Mouse (Mus musculus): ENCODE results near the gene Mfap2.

Gene Mfap2

GRCm38 (mm10) chr4:141010118-141010517, at the start of gene Mfap2:
TSS of gene Mfap2 (plus strand) at chr4:141010418.
- H3K36me3 ChIP-seq (ENCODE audit: control insufficient read depth, insufficient read depth, low read length, poor library complexity, severe bottlenecking) = peaks cover 2% of the 10 kb centered on the region
- no peak for DNase-seq (ENCODE audit: low read depth, low spot score)
- H3K27me3 ChIP-seq (ENCODE audit: control insufficient read depth, insufficient read depth, low read length, poor library complexity, severe bottlenecking) = no peaks in the 10 kb centered on the region

DNA sequence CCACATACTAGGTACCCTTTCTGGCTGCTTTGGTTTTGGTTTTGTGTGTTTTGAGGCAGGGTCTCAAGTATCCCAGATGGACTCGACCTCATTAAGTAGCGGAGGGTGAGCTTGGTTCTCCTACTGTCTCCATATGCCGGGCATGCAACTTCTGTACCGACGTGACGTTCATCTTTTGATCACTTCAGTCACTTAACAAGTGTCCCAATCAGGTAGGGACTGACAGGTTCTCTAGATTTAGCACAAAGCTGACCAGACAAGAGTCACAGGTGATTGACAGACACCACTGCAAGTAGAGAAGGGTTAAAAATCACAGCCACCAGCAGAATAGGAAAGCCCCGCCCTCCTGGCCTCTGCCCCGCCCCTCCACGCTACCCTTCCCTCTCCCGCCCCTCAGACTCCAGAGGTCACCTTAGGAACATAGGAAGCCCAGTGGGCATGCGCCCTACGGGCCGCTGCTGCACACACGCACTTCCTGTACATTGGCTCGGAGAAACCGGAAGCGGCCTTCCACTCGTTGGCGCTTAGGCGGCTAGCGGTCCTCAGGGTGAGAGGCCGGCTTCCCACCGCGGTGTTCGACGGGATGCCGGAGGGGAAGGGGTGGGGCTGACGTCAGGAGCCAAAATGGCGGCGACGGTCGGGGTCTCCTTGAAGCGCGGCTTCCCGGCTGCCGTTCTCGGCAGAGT, 49.3 kb upstream of the Mfap2 start, which contains the start of gene Sdhb:
Sdhb (plus strand) TSS at position 423 of the 686 bp plus-strand sequence.
- DNase-seq (ENCODE audit: low read depth, low spot score) = peak; percentile 97
- no peaks in the 10 kb centered on the region for H3K27me3 ChIP-seq (ENCODE audit: control insufficient read depth, insufficient read depth, low read length, poor library complexity, severe bottlenecking)
- H3K36me3 ChIP-seq (ENCODE audit: control insufficient read depth, insufficient read depth, low read length, poor library complexity, severe bottlenecking) = no peaks in the 10 kb centered on the region

- Histone ChIP-seq H3K36me3 (ENCODE audit: control insufficient read depth, insufficient read depth, low read length, poor library complexity, severe bottlenecking) (peaks cover 2% of the 10 kb centered on the region; the same call in 1 of the 2 replicates), H3K27me3 (ENCODE audit: control insufficient read depth, insufficient read depth, low read length, poor library complexity, severe bottlenecking) (no peaks in the 10 kb centered on the region)
- no peak for DNase-seq (ENCODE audit: low read depth, low spot score)
These were observed 48.6 kb upstream of the Mfap2 start for GRCm38 (mm10) chr4:140961467-140962206.

- Histone ChIP-seq H3K36me3 (ENCODE audit: control insufficient read depth, insufficient read depth, low read length, poor library complexity, severe bottlenecking) (peaks cover 8% of the 10 kb centered on the region), H3K27me3 (ENCODE audit: control insufficient read depth, insufficient read depth, low read length, poor library complexity, severe bottlenecking) (no peaks in the 10 kb centered on the region)
- no peak for DNase-seq (ENCODE audit: low read depth, low spot score)
These were observed 47.9 kb upstream of the Mfap2 start for GRCm38 (mm10) chr4:140962207-140962909.

- Histone ChIP-seq H3K27me3 (ENCODE audit: control insufficient read depth, insufficient read depth, low read length, poor library complexity, severe bottlenecking) (no peaks in the 10 kb centered on the region), H3K36me3 (ENCODE audit: control insufficient read depth, insufficient read depth, low read length, poor library complexity, severe bottlenecking) (peaks cover 12% of the 10 kb centered on the region)
- no peak for DNase-seq (ENCODE audit: low read depth, low spot score)
These were observed 47.3 kb upstream of the Mfap2 start for GRCm38 (mm10) chr4:140962950-140963349.

DNA sequence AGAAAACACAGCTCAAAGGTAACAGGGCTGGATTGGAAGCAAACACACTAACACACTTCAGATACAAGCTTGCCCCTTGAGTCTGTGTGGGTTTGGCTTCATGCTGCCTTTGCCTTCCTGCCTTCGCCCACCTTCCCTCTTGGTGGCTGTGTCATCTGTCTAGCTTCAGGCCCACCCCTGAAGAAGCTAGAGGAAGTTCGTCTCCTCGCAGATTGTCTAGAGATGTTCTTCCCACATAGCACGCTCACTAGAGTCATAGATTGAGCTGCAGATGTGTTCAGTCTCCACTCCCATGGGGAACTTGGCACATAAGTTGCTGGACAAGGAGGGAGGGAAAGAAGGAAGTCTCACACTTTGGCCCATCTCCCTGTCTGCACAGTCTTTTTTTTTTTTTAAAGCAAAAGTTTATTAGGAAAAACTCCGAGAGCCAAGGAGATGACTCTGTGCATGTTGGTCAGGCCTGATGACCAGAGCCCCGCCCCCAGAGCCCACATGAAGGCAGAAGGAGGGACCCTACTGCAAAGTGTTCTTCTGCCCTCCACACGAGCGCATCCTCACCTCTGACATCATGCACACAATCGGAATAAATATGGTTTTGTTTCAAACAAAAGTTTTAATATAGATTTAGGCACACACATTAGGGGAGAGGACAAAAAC, 46.1 kb upstream of the Mfap2 start:
- DNase-seq (ENCODE audit: low read depth, low spot score) = no peak
- peaks cover 15% of the 10 kb centered on the region for H3K36me3 ChIP-seq (ENCODE audit: control insufficient read depth, insufficient read depth, low read length, poor library complexity, severe bottlenecking)
- no peaks in the 10 kb centered on the region for H3K27me3 ChIP-seq (ENCODE audit: control insufficient read depth, insufficient read depth, low read length, poor library complexity, severe bottlenecking)

GRCm38 (mm10) chr4:140964620-140965019, 45.6 kb upstream of the Mfap2 start:
- peaks cover 15% of the 10 kb centered on the region for H3K36me3 ChIP-seq (ENCODE audit: control insufficient read depth, insufficient read depth, low read length, poor library complexity, severe bottlenecking)
- DNase-seq (ENCODE audit: low read depth, low spot score) = peak; percentile 85
- H3K27me3 ChIP-seq (ENCODE audit: control insufficient read depth, insufficient read depth, low read length, poor library complexity, severe bottlenecking) = no peaks in the 10 kb centered on the region

- Histone ChIP-seq H3K27me3 (ENCODE audit: control insufficient read depth, insufficient read depth, low read length, poor library complexity, severe bottlenecking) (no peaks in the 10 kb centered on the region), H3K36me3 (ENCODE audit: control insufficient read depth, insufficient read depth, low read length, poor library complexity, severe bottlenecking) (peaks cover 16% of the 10 kb centered on the region)
- no peak for DNase-seq (ENCODE audit: low read depth, low spot score)
These were observed 42.6 kb upstream of the Mfap2 start for GRCm38 (mm10) chr4:140967386-140968159.

- peak; percentile 33 for DNase-seq (ENCODE audit: low read depth, low spot score)
- peaks cover 18% of the 10 kb centered on the region for H3K36me3 ChIP-seq (ENCODE audit: control insufficient read depth, insufficient read depth, low read length, poor library complexity, severe bottlenecking)
- no peaks in the 10 kb centered on the region for H3K27me3 ChIP-seq (ENCODE audit: control insufficient read depth, insufficient read depth, low read length, poor library complexity, severe bottlenecking)
These were observed 38.5 kb upstream of the Mfap2 start for GRCm38 (mm10) chr4:140971691-140972090.

DNA sequence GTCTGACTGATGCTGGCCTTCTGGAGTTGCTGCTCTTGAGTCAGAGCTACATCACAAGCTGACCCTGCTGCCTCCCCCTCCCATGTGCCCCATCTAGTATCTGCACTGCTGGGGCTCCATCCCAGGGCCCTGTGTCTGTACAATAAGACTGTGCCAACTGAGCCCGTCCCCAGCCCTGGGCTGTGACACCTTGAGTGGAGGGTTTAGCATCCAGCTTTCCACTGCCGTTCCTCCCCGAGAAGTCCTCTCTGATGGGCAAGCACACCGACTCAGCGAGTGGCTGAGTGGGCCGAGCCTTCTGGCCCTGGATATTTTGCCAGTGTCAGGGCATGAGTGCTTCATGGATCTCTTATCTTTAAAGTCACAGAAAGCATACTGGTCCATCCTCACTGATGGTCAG, 35.8 kb upstream of the Mfap2 start:
- Histone ChIP-seq H3K36me3 (ENCODE audit: control insufficient read depth, insufficient read depth, low read length, poor library complexity, severe bottlenecking) (peaks cover 9% of the 10 kb centered on the region), H3K27me3 (ENCODE audit: control insufficient read depth, insufficient read depth, low read length, poor library complexity, severe bottlenecking) (no peaks in the 10 kb centered on the region)
- DNase-seq (ENCODE audit: low read depth, low spot score) = no peak

DNA sequence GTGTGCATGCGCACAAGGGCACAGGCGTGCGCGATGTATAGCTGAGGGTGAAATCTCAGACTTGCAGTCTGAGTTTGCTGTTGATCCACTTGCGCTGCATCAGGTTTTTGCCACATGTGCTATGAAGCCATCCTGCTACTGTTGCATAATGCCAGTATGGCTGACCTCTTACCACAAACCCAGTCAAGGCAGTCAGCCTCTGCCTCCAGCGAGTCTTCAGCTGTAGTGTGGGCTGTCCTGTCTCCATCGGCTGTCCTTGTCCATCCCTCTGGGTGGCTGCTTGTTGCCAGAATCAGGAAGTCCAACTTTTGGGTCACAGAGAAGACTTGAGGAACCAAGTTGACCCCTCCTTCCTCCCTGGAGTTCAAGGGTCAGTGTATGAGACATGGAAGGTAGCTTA, 34.9 kb upstream of the Mfap2 start:
- Histone ChIP-seq H3K36me3 (ENCODE audit: control insufficient read depth, insufficient read depth, low read length, poor library complexity, severe bottlenecking) (peaks cover 9% of the 10 kb centered on the region), H3K27me3 (ENCODE audit: control insufficient read depth, insufficient read depth, low read length, poor library complexity, severe bottlenecking) (no peaks in the 10 kb centered on the region)
- DNase-seq (ENCODE audit: low read depth, low spot score) = no peak

GRCm38 (mm10) chr4:140977278-140977677, 32.9 kb upstream of the Mfap2 start:
- Histone ChIP-seq H3K27me3 (ENCODE audit: control insufficient read depth, insufficient read depth, low read length, poor library complexity, severe bottlenecking) (no peaks in the 10 kb centered on the region), H3K36me3 (ENCODE audit: control insufficient read depth, insufficient read depth, low read length, poor library complexity, severe bottlenecking) (peaks cover 9% of the 10 kb centered on the region)
- no peak for DNase-seq (ENCODE audit: low read depth, low spot score)

DNA sequence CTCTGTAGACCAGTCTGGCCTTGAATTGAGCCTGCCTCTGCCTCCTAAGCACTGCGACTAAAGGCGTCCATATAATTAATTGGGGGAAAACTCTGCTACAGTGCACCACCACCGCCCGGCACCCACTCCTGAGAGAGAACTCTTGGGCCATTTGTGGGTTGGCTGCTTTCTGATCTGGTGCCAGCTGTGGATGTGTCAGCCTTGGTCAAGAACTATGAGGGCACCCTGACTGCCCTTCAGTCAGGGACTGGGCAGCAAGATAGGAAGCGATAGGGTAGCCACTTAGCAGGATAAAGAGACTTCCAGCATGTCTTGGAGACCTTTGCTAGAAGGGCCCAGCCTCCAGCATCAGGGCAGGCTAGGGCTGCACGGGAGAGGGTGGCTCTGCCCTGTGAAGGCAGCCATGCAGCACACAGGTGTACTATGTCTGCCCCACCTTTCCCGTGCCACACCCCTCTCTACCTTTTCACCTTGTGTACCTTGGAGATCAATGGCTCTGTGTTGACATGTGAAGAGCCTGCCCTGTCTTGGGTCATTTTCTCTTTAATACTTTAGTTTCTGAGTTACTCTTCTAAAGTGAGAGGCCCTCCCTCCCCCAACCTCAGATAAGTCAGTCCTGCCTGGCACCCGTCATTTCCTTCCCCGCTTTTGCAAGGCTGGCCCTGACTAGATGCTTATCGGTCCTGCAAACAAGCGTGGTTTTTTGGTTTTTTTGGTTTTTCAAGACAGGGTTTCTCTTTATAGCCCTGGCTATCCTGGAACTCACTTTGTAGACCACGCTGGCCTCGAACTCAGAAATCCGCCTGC, 32.1 kb upstream of the Mfap2 start:
- no peak for DNase-seq (ENCODE audit: low read depth, low spot score)
- Histone ChIP-seq H3K36me3 (ENCODE audit: control insufficient read depth, insufficient read depth, low read length, poor library complexity, severe bottlenecking) (peaks cover 7% of the 10 kb centered on the region), H3K27me3 (ENCODE audit: control insufficient read depth, insufficient read depth, low read length, poor library complexity, severe bottlenecking) (no peaks in the 10 kb centered on the region)
